Mouse (Mus musculus): ENCODE data around the gene Lcmt1. TPM values are rescaled to one million over a fixed set of nuclear protein-coding genes. Genes with fewer than 3 reads are reported as not detected.
A peak's percentile ranks its signal among the peaks of the same experiment; 100 is the strongest.

Lcmt1 gene
- 54.1 and 57.4 TPM in 2 replicates for polyA plus RNA-seq (2012; rRNA removed)

- peak; percentile 72 for DNase-seq (ENCODE audit: low read depth)
These were observed at the start of gene Lcmt1, which contains the start of gene Arhgap17 for GRCm38 (mm10) chr7:123369759-123370481. Lcmt1 (plus strand) TSS chr7:123369784. Arhgap17 (minus strand) TSS chr7:123369915.

GRCm38 (mm10) chr7:123322452-123323121, 47.0 kb upstream of the Lcmt1 start:
- no peak for DNase-seq (ENCODE audit: low read depth)

GRCm38 (mm10) chr7:123323388-123323787, 46.2 kb upstream of the Lcmt1 start:
- DNase-seq (ENCODE audit: low read depth) = no peak

- DNase-seq (ENCODE audit: low read depth) = no peak
These were observed 45.5 kb upstream of the Lcmt1 start for GRCm38 (mm10) chr7:123324105-123324504.

GRCm38 (mm10) chr7:123326062-123326461, 43.5 kb upstream of the Lcmt1 start:
- DNase-seq (ENCODE audit: low read depth) = no peak

GRCm38 (mm10) chr7:123326901-123327300, 42.7 kb upstream of the Lcmt1 start:
- no peak for DNase-seq (ENCODE audit: low read depth)

GRCm38 (mm10) chr7:123327909-123328308, 41.7 kb upstream of the Lcmt1 start:
- DNase-seq (ENCODE audit: low read depth) = no peak

GRCm38 (mm10) chr7:123330506-123330905, 39.1 kb upstream of the Lcmt1 start:
- no peak for DNase-seq (ENCODE audit: low read depth)

- no peak for DNase-seq (ENCODE audit: low read depth)
These were observed 33.3 kb upstream of the Lcmt1 start for GRCm38 (mm10) chr7:123336322-123336721.

- no peak for DNase-seq (ENCODE audit: low read depth)
These were observed 31.2 kb upstream of the Lcmt1 start for GRCm38 (mm10) chr7:123338351-123338750.

- no peak for DNase-seq (ENCODE audit: low read depth)
These were observed 27.7 kb upstream of the Lcmt1 start for GRCm38 (mm10) chr7:123341896-123342295.

GRCm38 (mm10) chr7:123344079-123344780, 25.4 kb upstream of the Lcmt1 start:
- no peak for DNase-seq (ENCODE audit: low read depth)

GRCm38 (mm10) chr7:123345041-123345544, 24.5 kb upstream of the Lcmt1 start:
- no peak for DNase-seq (ENCODE audit: low read depth)

GRCm38 (mm10) chr7:123346631-123347290, 22.8 kb upstream of the Lcmt1 start:
- no peak for DNase-seq (ENCODE audit: low read depth)

- DNase-seq (ENCODE audit: low read depth) = no peak
These were observed 19.8 kb upstream of the Lcmt1 start for GRCm38 (mm10) chr7:123349813-123350212.

GRCm38 (mm10) chr7:123350243-123350642, 19.3 kb upstream of the Lcmt1 start:
- DNase-seq (ENCODE audit: low read depth) = no peak

- no peak for DNase-seq (ENCODE audit: low read depth)
These were observed 16.5 kb upstream of the Lcmt1 start for GRCm38 (mm10) chr7:123353081-123353480.

GRCm38 (mm10) chr7:123353879-123354278, 15.7 kb upstream of the Lcmt1 start:
- no peak for DNase-seq (ENCODE audit: low read depth)

GRCm38 (mm10) chr7:123354392-123354791, 15.2 kb upstream of the Lcmt1 start:
- no peak for DNase-seq (ENCODE audit: low read depth)

- no peak for DNase-seq (ENCODE audit: low read depth)
These were observed 14.7 kb upstream of the Lcmt1 start for GRCm38 (mm10) chr7:123354851-123355250.

- DNase-seq (ENCODE audit: low read depth) = no peak
These were observed 13.4 kb upstream of the Lcmt1 start for GRCm38 (mm10) chr7:123356158-123356557.

- no peak for DNase-seq (ENCODE audit: low read depth)
These were observed 10.5 kb upstream of the Lcmt1 start for GRCm38 (mm10) chr7:123359101-123359500.

All from gonadal fat pad, adult 2 months (tissue).